Mouse (Mus musculus) layer of hippocampus, adult 9-10 months (tissue): Measurements from ENCODE around the gene Whamm.

Experiments
- DNase-seq: peaks from one replicate; pipeline ENCODE4 v3.0.0; 2022; ENCODE audit warnings: low spot score

Gene Whamm

GRCm38 (mm10) chr7:81571108-81571940 is at the start of gene Whamm:
TSS of gene Whamm (plus strand) at chr7:81571266.
- peak; percentile 87 for DNase-seq

DNA sequence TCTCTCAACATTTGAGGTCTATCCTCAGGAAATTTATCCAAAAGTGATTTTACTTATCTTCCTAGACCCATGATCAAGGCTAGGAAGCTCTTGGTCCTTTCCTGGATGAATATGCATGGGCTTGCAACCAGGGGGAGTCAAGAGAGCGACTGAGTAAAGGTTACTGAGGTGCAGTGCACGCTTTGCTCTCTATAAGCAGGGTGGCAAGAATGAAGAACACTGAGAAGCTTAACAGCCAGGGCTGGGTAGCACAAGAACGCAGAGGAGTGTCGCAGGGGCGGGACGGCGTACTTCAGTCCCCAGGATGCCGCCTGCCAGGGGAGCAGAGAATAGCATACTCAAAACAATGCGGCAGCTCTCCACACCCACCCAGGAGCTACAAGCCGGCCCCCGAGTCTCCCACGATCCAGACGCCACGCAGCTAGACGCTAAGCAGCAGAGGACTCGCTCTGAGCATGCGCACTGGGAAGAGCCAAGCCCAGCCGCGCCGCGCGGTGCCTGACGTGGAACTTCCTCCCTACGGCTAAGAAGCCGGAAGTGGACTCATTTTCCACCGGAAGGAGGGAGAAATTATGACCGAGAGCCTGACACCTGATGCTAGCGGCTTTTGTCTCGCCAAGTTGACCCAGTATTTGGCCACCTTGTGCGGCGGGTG is 47.9 kb upstream of the Whamm start:
- DNase-seq: peak; percentile 65

DNA sequence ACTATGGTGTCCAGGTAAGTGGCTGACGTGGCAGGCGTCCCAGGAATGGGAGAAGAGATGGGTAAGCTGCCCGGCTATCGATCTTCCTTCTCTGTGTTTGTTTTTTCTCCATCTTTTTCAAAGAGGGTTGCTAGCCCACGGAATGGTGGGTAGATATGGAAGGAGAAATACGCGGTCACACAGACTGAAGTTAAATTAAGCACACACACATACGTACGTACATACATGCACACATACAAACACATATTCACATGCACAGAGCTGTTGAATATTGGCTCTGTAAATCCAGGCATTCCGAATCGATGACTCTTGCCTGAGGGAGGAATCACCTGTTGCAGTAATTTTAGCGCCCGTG is 47.4 kb upstream of the Whamm start:
- no peak for DNase-seq

- no peak for DNase-seq
These were observed 42.1 kb upstream of the Whamm start for GRCm38 (mm10) chr7:81528918-81529317.

DNA sequence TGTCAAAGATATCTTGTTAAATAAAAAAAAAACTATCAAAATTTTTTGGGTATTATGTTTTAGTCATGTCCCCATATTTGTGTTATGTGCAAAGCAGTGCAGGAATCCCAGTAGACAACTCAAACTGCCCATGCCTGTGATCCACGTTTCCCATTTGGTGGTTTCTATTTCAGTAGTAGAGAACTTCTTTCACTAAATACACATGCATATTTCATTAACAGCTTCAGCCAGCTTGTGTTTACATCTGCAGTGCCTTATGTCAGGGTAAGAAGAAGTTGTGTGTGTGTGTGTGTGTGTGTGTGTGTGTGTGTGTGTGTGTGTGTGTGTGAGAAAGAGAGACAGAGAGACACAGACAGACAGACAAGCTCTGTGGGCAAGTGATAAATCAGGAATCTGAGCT is 39.6 kb upstream of the Whamm start:
- DNase-seq: no peak

GRCm38 (mm10) chr7:81536478-81536877 is 34.6 kb upstream of the Whamm start:
- no peak for DNase-seq

GRCm38 (mm10) chr7:81538070-81538675 is 32.9 kb upstream of the Whamm start:
- DNase-seq: no peak

DNA sequence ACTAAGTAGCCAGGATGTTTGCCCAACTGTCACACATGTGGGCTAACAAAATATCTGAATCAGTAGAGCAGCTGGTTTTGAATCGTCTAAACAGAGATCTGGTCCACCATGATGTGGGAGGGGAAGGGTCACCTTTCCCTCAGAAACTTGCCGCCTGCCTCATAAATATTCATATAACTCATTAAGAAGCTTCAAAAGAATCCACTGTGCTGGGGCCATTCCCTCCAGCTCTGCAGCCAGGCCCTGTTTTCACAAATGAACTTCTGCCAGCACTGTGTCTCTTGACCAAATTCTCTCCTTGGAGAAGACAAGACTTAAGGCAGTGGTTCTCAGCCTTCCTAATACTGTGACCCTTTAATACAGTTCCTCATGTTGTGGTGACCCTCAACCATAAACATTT is 31.5 kb upstream of the Whamm start:
- DNase-seq: no peak

GRCm38 (mm10) chr7:81540999-81541398 is 30.1 kb upstream of the Whamm start:
- DNase-seq: no peak

DNA sequence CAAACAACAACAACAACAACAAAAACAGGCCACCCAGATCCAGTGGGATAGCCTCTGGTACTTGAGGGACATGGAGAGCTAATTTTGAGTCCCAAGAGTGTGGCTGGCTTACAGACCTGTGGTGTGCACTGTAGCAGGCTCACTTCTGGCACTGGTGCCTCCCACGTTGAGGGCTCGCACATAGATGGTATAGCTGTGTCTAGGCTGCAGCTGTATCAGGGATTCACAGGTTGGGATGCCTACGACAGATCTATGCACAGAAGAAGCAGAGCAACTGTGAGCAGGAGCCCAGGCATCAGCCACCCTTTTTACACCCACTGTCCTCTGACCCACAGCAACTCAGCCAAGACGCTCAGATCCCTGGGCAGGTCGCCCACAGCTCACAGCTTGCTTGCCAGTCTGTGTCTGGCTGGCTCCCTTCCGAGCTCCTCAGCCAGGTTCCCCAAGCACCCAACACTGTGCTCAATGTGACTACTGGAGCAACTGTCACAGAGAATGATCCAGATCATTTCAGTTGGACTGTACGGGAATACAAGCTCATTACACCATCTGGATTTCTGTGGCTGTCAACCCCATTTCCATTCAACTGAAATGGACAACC is 29.0 kb upstream of the Whamm start:
- DNase-seq: peak; percentile 43

- no peak for DNase-seq
These were observed 28.1 kb upstream of the Whamm start for GRCm38 (mm10) chr7:81542934-81543333.

DNA sequence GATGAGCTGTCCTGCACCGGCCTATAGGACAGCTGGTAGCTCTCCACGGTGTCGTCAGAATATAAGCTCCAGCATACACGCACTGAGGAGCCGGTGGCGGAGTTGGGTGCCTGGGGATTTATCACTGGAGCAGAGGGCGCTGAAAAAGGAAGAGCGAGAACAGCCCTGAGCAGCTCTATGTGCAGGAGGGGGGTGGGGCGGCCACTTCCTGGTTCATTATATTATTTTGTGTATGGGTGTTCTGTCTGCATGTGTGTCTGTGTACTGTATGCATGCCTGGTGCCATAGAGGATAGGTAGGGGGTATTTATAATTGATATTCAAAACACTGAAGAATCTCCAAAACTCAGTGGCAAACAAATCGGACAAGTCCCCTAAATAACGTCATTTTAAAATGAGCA is 22.2 kb upstream of the Whamm start:
- no peak for DNase-seq

DNA sequence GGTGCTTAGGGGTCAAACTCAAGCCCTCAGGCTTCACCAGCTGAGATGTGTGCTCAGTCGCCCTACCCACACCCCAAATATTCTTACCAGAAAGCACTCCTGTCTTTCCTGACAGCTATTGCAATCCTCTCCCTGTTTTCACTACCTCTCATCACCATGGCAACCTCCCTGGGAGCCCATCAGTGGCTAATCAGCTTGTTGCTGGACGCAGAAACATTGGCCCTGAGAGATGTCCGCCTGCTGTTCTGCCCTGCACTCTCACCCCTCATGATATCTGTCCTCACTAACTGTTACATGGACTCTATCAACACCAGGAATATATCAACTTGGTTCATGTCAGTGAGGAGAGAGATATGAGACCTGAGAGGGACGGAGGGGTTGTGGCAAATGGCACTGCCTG is 17.5 kb upstream of the Whamm start:
- DNase-seq: no peak

DNA sequence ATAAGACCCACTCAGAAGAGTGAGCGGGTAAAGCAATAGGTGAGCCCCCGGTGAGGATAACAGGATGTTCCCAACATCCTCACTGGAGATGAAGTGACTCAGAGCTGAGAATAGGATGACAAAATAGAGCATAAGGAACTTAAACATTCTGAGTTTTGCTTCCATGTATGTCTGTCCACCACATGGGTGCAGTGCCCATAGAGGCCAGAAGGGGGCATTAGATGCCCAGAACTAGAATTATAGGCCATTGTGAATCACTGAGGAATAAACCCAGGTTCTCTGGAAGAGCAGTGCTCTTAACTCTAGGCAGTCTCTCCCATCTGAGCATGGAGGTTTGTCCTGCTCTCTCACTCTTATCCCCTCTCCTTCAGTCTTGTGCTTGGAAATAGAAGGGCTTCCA is 16.7 kb upstream of the Whamm start:
- DNase-seq: no peak

DNA sequence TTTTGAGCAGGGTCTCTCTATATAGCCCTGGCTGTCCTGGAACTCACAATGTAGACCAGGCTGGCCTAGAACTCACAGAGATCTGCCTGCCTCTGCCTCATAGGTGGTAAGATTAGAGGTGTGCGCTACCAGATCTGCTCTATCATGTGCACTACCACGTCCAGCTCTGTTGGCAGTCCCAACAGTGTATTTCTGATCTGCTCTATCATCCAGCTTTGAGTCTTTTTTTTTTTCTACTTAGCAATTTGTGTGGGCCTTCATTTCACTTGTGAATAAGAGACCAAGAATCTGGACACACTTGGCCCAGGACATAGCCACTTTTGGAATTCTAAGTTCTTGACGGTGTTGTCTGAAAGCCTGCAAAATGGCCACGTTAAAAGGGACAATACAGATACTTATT is 14.2 kb upstream of the Whamm start:
- DNase-seq: no peak

GRCm38 (mm10) chr7:81557252-81557984 is 13.6 kb upstream of the Whamm start:
- no peak for DNase-seq

GRCm38 (mm10) chr7:81557985-81558360 is 13.1 kb upstream of the Whamm start:
- no peak for DNase-seq

DNA sequence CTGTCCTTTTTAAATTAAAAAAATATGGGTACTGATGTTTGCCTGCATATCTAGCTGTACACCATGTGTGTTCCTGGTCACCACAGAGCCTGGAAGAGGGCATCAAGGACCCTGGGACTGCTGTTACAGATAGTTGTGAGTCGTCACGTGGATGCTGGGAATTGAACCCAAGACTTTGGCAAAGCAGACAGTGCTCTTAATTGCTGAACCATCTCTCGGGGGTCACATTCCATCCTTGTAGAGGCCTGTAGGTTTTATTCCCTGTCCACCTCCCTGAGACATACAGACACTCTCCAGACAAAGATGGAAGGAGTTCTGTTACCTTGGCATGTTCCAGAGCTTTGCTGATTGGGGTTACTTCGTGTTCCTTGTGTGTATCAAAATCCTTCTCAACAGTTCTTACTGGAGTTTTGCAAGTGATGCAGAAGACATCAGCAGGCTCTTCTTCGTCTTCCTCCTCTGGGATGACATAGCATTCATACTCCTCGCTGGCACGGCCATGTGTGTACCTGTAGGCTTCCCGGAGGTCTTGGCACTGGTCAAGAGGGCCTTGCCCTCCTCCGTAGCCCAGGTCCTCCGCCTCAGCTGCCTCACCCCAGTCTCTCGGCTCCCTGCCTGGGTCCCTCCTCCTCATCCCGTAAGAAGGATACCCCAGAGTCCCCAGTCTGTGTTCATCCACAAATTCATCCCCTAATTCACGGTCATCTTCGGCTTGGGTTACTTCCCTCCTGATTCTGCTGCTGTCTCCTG is 11.7 kb upstream of the Whamm start:
- DNase-seq: no peak

GRCm38 (mm10) chr7:81560101-81561049 is 10.7 kb upstream of the Whamm start:
- DNase-seq: no peak

- no peak for DNase-seq
These were observed 9.9 kb upstream of the Whamm start for GRCm38 (mm10) chr7:81561211-81561610.
